Mouse (Mus musculus): ENCODE data around the gene Lrrc75b. TPM values are rescaled to one million over a fixed set of nuclear protein-coding genes. Genes with fewer than 3 reads are reported as not detected.

Gene Lrrc75b
- polyA plus RNA-seq, 1 experiment from 2014 or later = 1.2 TPM

GRCm38 (mm10) chr10:75559041-75559675 lies 972 bp downstream of the Lrrc75b start:
- Histone ChIP-seq H3K9ac (ENCODE audit: low read depth, low read length) (no peak overlapping the region), H3K27me3 (replicated peaks; ENCODE audit: control insufficient read depth, insufficient read depth, low read length) (peaks cover 31% of the 10 kb centered on the region), H3K4me3 (ENCODE audit: low read depth, low read length) (peak overlapping the region; percentile 54), H3K36me3 (ENCODE audit: control insufficient read depth, insufficient read depth) (no peaks in the 10 kb centered on the region), H3K4me2 (replicated peaks; ENCODE audit: low read depth) (peak overlapping the region; percentile 88), H3K9me3 (ENCODE audit: control insufficient read depth) (no peaks in the 10 kb centered on the region), H3K27ac (ENCODE audit: low read depth, low read length) (no peak overlapping the region), H3K4me1 (replicated peaks; ENCODE audit: control insufficient read depth, insufficient read depth, low read length) (0 out of 2 replicates have a peak, but pooled peaks cover 5% of the 10 kb centered on the region)
- ATAC-seq = no peak
- no peak for TF ChIP-seq CTCF (IDR thresholded peaks at IDR 0.05; ENCODE audit: low read depth)
- 9% methylated on average over 14 of the region's 14 CpGs for WGBS

- WGBS = 58% methylated on average over 3 of the region's 3 CpGs
- peaks cover 31% of the 10 kb centered on the region for H3K27me3 ChIP-seq (replicated peaks; ENCODE audit: control insufficient read depth, insufficient read depth, low read length)
- no peak overlapping the region for H3K9ac ChIP-seq (ENCODE audit: low read depth, low read length)
- no peak overlapping the region for H3K4me3 ChIP-seq (ENCODE audit: low read depth, low read length)
- no peak for TF ChIP-seq CTCF (IDR thresholded peaks at IDR 0.05; ENCODE audit: low read depth)
- H3K36me3 ChIP-seq (ENCODE audit: control insufficient read depth, insufficient read depth) = no peaks in the 10 kb centered on the region
- H3K4me2 ChIP-seq (replicated peaks; ENCODE audit: low read depth) = no peak overlapping the region; the same call in 1 of the 2 replicates
- 0 out of 2 replicates have a peak, but pooled peaks cover 5% of the 10 kb centered on the region for H3K4me1 ChIP-seq (replicated peaks; ENCODE audit: control insufficient read depth, insufficient read depth, low read length)
- no peak overlapping the region for H3K27ac ChIP-seq (ENCODE audit: low read depth, low read length)
- no peaks in the 10 kb centered on the region for H3K9me3 ChIP-seq (ENCODE audit: control insufficient read depth)
- ATAC-seq = no peak
Measured at GRCm38 (mm10) chr10:75558515-75558914, 1.6 kb downstream of the Lrrc75b start.

GRCm38 (mm10) chr10:75556026-75556425 lies 4.1 kb downstream of the Lrrc75b start:
- TF ChIP-seq CTCF (IDR thresholded peaks at IDR 0.05; ENCODE audit: low read depth) = no peak
- H3K27ac ChIP-seq (ENCODE audit: low read depth, low read length) = no peak overlapping the region
- no peak overlapping the region for H3K9ac ChIP-seq (ENCODE audit: low read depth, low read length)
- no peak for ATAC-seq
- H3K9me3 ChIP-seq (ENCODE audit: control insufficient read depth) = no peaks in the 10 kb centered on the region
- H3K4me2 ChIP-seq (replicated peaks; ENCODE audit: low read depth) = no peak overlapping the region
- H3K4me3 ChIP-seq (ENCODE audit: low read depth, low read length) = no peak overlapping the region
- peaks cover 25% of the 10 kb centered on the region for H3K27me3 ChIP-seq (replicated peaks; ENCODE audit: control insufficient read depth, insufficient read depth, low read length)
- 0 out of 2 replicates have a peak, but pooled peaks cover 5% of the 10 kb centered on the region for H3K4me1 ChIP-seq (replicated peaks; ENCODE audit: control insufficient read depth, insufficient read depth, low read length)
- 60% methylated on average over 9 of the region's 9 CpGs for WGBS
- H3K36me3 ChIP-seq (ENCODE audit: control insufficient read depth, insufficient read depth) = no peaks in the 10 kb centered on the region

GRCm38 (mm10) chr10:75555557-75555956 lies 4.6 kb downstream of the Lrrc75b start:
- 85% methylated on average over 6 of the region's 6 CpGs for WGBS
- H3K4me3 ChIP-seq (ENCODE audit: low read depth, low read length) = no peak overlapping the region
- 0 out of 2 replicates have a peak, but pooled peaks cover 5% of the 10 kb centered on the region for H3K4me1 ChIP-seq (replicated peaks; ENCODE audit: control insufficient read depth, insufficient read depth, low read length)
- H3K9me3 ChIP-seq (ENCODE audit: control insufficient read depth) = no peaks in the 10 kb centered on the region
- no peak for ATAC-seq
- H3K36me3 ChIP-seq (ENCODE audit: control insufficient read depth, insufficient read depth) = no peaks in the 10 kb centered on the region
- H3K4me2 ChIP-seq (replicated peaks; ENCODE audit: low read depth) = no peak overlapping the region
- no peak for TF ChIP-seq CTCF (IDR thresholded peaks at IDR 0.05; ENCODE audit: low read depth)
- H3K27ac ChIP-seq (ENCODE audit: low read depth, low read length) = no peak overlapping the region
- no peak overlapping the region for H3K9ac ChIP-seq (ENCODE audit: low read depth, low read length)
- peaks cover 21% of the 10 kb centered on the region for H3K27me3 ChIP-seq (replicated peaks; ENCODE audit: control insufficient read depth, insufficient read depth, low read length)

DNA sequence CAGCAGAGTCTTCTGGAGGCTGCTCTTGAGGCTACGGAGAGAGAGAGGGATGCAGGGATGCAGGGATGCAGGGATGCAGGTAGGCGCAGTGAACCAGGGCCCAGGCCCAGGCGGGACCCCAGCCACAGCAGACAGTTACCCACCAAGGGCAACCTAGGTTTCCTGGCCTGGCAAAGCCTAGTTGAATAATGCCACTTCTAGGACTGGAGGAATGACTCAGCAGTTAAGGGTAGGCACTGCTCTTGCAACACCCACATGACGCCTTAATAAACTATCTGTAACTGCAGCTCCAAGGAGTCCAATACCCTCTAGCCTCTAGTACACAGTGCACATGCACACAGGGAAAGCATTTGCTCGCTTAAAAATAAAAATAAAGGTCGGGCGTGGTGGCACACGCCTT lies 6.0 kb downstream of the Lrrc75b start:
- H3K36me3 ChIP-seq (ENCODE audit: control insufficient read depth, insufficient read depth) = no peaks in the 10 kb centered on the region
- no peak overlapping the region for H3K4me3 ChIP-seq (ENCODE audit: low read depth, low read length)
- no peak for TF ChIP-seq CTCF (IDR thresholded peaks at IDR 0.05; ENCODE audit: low read depth)
- 74% methylated on average over 8 of the region's 8 CpGs for WGBS
- no peaks in the 10 kb centered on the region for H3K9me3 ChIP-seq (ENCODE audit: control insufficient read depth)
- peaks cover 7% of the 10 kb centered on the region; the same call in 1 of the 2 replicates for H3K27me3 ChIP-seq (replicated peaks; ENCODE audit: control insufficient read depth, insufficient read depth, low read length)
- no peaks in the 10 kb centered on the region; the same call in 1 of the 2 replicates for H3K4me1 ChIP-seq (replicated peaks; ENCODE audit: control insufficient read depth, insufficient read depth, low read length)
- peak; percentile 53; the same call in 1 of the 2 replicates for ATAC-seq
- H3K4me2 ChIP-seq (replicated peaks; ENCODE audit: low read depth) = no peak overlapping the region
- H3K9ac ChIP-seq (ENCODE audit: low read depth, low read length) = no peak overlapping the region
- H3K27ac ChIP-seq (ENCODE audit: low read depth, low read length) = no peak overlapping the region

- no peak overlapping the region for H3K27ac ChIP-seq (ENCODE audit: low read depth, low read length)
- no peaks in the 10 kb centered on the region for H3K9me3 ChIP-seq (ENCODE audit: control insufficient read depth)
- H3K9ac ChIP-seq (ENCODE audit: low read depth, low read length) = no peak overlapping the region
- WGBS = 72% methylated on average over 13 of the region's 13 CpGs
- H3K36me3 ChIP-seq (ENCODE audit: control insufficient read depth, insufficient read depth) = no peaks in the 10 kb centered on the region
- no peak for ATAC-seq
- H3K4me3 ChIP-seq (ENCODE audit: low read depth, low read length) = no peak overlapping the region
- no peaks in the 10 kb centered on the region; the same call in 1 of the 2 replicates for H3K27me3 ChIP-seq (replicated peaks; ENCODE audit: control insufficient read depth, insufficient read depth, low read length)
- no peak for TF ChIP-seq CTCF (IDR thresholded peaks at IDR 0.05; ENCODE audit: low read depth)
- H3K4me2 ChIP-seq (replicated peaks; ENCODE audit: low read depth) = no peak overlapping the region
- H3K4me1 ChIP-seq (replicated peaks; ENCODE audit: control insufficient read depth, insufficient read depth, low read length) = no peaks in the 10 kb centered on the region; the same call in 1 of the 2 replicates
Measured at GRCm38 (mm10) chr10:75552701-75553450, 7.3 kb downstream of the Lrrc75b start.
